Mouse (Mus musculus): ENCODE results near the gene 1700056E22Rik. TPM values are rescaled to one million over a fixed set of nuclear protein-coding genes. Genes with fewer than 3 reads are reported as not detected.

Gene 1700056E22Rik
- polyA plus RNA-seq, 1 experiment from 2014 or later = 0.94 TPM

DNA sequence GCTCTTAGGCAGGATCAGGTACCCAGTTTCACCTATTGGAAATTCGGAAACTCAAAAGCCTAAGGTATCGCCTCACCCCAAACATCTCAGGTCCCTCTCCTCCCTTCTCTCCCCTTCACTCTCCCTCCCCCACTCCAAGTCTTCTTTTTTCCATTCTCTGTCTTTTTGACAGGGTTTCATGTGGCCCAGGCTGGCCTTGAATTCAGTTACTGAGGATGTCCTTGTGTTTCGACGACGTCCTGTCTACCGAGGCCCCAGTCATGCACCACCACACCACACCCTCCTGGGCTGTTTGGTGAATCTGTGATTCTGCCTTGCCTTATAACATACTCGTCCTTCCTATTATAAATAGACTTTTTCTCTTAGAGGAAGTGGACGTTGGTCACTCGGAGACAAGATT, 13.7 kb upstream of the 1700056E22Rik start:
- Histone ChIP-seq H3K36me3 (no peaks in the 10 kb centered on the region), H3K27me3 (no peaks in the 10 kb centered on the region), H3K4me2 (replicated peaks) (no peak overlapping the region), H3K9ac (replicated peaks) (no peak overlapping the region), H3K27ac (no peak overlapping the region), H3K4me1 (replicated peaks) (peaks cover 5% of the 10 kb centered on the region; the same call in 1 of the 2 replicates), H3K4me3 (replicated peaks) (no peak overlapping the region), H3K9me3 (no peaks in the 10 kb centered on the region)
- no peak for ATAC-seq
- WGBS = 90% methylated on average over 9 of the region's 9 CpGs

DNA sequence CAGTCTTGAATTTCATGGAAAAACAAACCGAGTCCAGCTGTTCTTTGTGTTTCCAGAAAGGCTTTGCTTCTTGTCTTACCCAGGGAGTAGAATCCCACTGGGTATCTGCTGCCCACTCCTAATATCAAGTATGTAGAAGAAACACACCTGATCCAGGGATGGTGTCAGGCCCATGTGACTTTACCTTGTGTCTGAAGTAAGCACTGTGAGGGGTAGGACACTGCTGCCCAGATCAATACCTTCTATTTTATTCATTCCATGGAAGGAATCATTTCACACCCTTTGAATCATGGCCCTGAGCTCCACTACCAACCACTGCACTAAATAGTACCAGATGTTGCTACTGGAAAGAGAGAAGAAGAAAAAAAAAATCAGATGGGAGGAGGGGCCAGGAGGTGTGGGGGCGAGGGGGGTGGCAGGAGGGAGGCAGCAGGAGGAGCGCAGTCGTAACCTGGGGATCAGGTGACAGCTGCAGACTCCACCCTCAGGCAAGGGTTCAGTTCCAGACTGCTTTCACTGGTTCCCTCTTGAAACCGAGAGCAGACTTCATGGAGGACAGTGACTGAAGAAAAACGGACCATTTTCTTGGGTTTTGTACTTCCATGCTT, 12.1 kb upstream of the 1700056E22Rik start:
- Histone ChIP-seq H3K27me3 (no peaks in the 10 kb centered on the region), H3K36me3 (no peaks in the 10 kb centered on the region), H3K4me1 (replicated peaks) (peaks cover 11% of the 10 kb centered on the region), H3K4me2 (replicated peaks) (no peak overlapping the region), H3K9ac (replicated peaks) (no peak overlapping the region), H3K27ac (no peak overlapping the region), H3K4me3 (replicated peaks) (no peak overlapping the region), H3K9me3 (no peaks in the 10 kb centered on the region)
- no peak for ATAC-seq
- WGBS = 71% methylated on average over 6 of the region's 6 CpGs

DNA sequence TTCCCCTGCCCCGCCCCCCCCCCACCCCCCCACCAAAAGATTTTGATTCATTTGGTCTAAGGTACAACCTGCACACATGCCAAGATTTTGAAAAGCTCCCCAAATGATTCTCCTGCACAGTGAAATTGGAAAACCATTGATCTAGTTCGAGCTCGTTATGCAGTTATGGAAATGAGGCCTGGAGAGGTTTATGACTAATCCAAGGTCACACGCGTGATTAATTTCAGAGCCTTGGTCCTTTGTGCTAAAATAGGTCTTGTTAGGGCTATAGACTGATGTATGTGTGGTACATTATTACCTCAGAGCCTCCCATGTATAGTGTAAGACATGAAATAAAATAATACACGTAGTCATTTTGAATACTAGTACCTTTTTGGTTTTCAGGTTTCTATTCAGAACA, 9.3 kb upstream of the 1700056E22Rik start:
- WGBS = 81% methylated on average over 6 of the region's 6 CpGs
- H3K27me3 ChIP-seq = no peaks in the 10 kb centered on the region
- H3K9me3 ChIP-seq = no peaks in the 10 kb centered on the region
- H3K4me3 ChIP-seq (replicated peaks) = no peak overlapping the region
- H3K27ac ChIP-seq = no peak overlapping the region
- H3K36me3 ChIP-seq = no peaks in the 10 kb centered on the region
- no peak for ATAC-seq
- no peak overlapping the region for H3K4me2 ChIP-seq (replicated peaks)
- peaks cover 19% of the 10 kb centered on the region for H3K4me1 ChIP-seq (replicated peaks)
- no peak overlapping the region for H3K9ac ChIP-seq (replicated peaks)

DNA sequence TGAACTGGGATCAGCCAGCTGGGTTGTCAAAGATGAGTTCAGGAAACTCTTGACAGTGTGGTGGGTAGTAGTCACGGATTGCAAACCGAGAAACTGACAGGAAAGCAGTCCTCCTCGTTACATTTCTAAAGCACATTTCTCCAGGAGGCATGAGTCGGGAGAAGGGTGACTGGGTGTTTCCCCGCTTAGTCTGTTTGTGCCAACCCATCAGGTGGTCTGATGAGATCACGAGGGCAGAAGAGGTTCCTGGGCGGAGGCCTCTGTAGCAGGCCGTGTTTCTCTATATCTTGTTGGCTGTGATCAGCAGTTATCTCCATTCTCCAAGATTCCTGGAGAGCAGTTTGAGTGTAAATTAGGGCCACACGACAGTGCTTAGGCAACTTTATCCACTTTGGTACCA, 8.6 kb upstream of the 1700056E22Rik start:
- Histone ChIP-seq H3K9ac (replicated peaks) (no peak overlapping the region), H3K9me3 (no peaks in the 10 kb centered on the region), H3K4me2 (replicated peaks) (no peak overlapping the region), H3K4me1 (replicated peaks) (peaks cover 22% of the 10 kb centered on the region), H3K36me3 (no peaks in the 10 kb centered on the region), H3K27me3 (no peaks in the 10 kb centered on the region), H3K4me3 (replicated peaks) (no peak overlapping the region), H3K27ac (no peak overlapping the region)
- ATAC-seq = no peak
- WGBS = 77% methylated on average over 9 of the region's 9 CpGs

DNA sequence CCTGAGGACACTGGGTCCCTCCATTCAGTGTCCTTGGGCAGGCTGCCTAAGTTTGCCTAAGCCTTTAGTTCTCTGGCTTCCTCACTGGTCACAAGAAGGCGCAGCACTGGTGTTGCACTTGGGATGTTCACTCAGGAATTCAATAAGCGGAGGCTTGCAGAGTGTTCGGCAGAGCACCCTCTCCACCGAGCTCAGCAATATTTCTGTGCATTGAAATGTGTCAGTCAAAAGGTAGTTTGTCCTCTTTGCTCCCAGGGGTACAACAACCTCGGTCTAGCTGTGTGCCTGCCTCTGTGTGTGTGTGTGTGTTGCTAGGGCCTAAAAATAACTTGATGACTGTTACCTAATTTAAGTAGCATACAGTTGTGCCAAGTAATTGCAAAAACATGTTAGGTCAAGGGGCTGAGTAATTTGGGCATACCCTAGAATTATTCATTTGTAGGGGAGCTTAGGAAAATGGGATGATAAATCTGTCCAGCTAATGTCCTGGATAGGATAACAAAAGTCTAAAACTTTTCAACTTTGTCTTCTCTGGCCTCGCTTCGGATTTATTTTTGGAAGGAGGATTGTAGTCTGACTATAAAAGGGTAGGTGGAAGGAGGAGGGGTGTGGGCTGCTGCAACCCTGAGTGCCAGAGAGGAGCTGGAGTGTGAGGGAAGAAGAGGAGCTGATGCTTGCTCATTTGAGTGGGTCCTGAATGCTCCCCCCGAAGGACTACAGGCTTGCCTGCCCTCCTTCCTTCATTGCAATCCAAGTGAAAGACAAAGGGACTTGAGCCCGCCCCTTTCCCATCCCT, 7.9 kb upstream of the 1700056E22Rik start:
- H3K4me1 ChIP-seq (replicated peaks) = peaks cover 28% of the 10 kb centered on the region
- no peaks in the 10 kb centered on the region for H3K9me3 ChIP-seq
- H3K4me3 ChIP-seq (replicated peaks) = no peak overlapping the region
- H3K27ac ChIP-seq = no peak overlapping the region
- H3K9ac ChIP-seq (replicated peaks) = no peak overlapping the region; the same call in 1 of the 2 replicates
- no peak for ATAC-seq
- WGBS = 69% methylated on average over 9 of the region's 9 CpGs
- H3K4me2 ChIP-seq (replicated peaks) = 0 out of 2 replicates have a peak overlapping the region, but pooled peaks have one; percentile 16
- no peaks in the 10 kb centered on the region; the same call in 1 of the 2 replicates for H3K36me3 ChIP-seq
- no peaks in the 10 kb centered on the region for H3K27me3 ChIP-seq

GRCm38 (mm10) chr1:184040906-184041305, 6.8 kb upstream of the 1700056E22Rik start:
- peaks cover 38% of the 10 kb centered on the region for H3K4me1 ChIP-seq (replicated peaks)
- H3K9ac ChIP-seq (replicated peaks) = 0 out of 2 replicates have a peak overlapping the region, but pooled peaks have one; percentile 25
- H3K9me3 ChIP-seq = no peaks in the 10 kb centered on the region
- H3K27ac ChIP-seq = no peak overlapping the region
- 71% methylated on average over 1 of the region's 1 CpGs for WGBS
- ATAC-seq = no peak
- H3K4me2 ChIP-seq (replicated peaks) = 0 out of 2 replicates have a peak overlapping the region, but pooled peaks have one; percentile 7
- no peaks in the 10 kb centered on the region; the same call in 1 of the 2 replicates for H3K36me3 ChIP-seq
- no peak overlapping the region for H3K4me3 ChIP-seq (replicated peaks)
- no peaks in the 10 kb centered on the region for H3K27me3 ChIP-seq

DNA sequence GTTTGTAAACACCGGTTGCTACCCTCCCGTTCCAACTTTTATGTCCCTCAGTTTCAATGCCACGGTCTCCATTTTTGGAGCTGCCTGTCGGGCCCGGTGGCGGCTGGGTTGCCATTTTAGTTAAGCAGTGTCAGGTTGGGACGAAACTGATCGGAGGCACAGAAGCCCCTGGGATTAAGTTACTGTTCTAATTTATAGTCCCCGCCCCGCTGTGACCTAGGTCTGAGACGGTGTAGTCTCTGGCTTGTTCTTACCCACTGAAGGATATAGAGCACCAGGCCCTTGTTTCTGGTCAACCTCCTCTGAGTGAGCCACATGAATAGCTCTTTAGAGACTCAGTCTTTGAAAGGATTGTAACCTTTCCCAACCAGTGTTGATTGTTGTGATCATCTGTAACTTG, 6.1 kb upstream of the 1700056E22Rik start:
- H3K36me3 ChIP-seq = no peaks in the 10 kb centered on the region; the same call in 1 of the 2 replicates
- H3K4me3 ChIP-seq (replicated peaks) = no peak overlapping the region
- H3K4me1 ChIP-seq (replicated peaks) = peaks cover 45% of the 10 kb centered on the region
- no peak overlapping the region for H3K27ac ChIP-seq
- H3K9me3 ChIP-seq = no peaks in the 10 kb centered on the region
- ATAC-seq = no peak
- H3K9ac ChIP-seq (replicated peaks) = no peak overlapping the region
- H3K27me3 ChIP-seq = no peaks in the 10 kb centered on the region
- no peak overlapping the region for H3K4me2 ChIP-seq (replicated peaks)
- WGBS = 77% methylated on average over 11 of the region's 11 CpGs

GRCm38 (mm10) chr1:184039301-184039700, 5.2 kb upstream of the 1700056E22Rik start:
- no peaks in the 10 kb centered on the region for H3K9me3 ChIP-seq
- no peak overlapping the region for H3K4me2 ChIP-seq (replicated peaks)
- no peak for ATAC-seq
- H3K27me3 ChIP-seq = no peaks in the 10 kb centered on the region
- H3K4me3 ChIP-seq (replicated peaks) = no peak overlapping the region
- 95% methylated on average over 10 of the region's 10 CpGs for WGBS
- peaks cover 45% of the 10 kb centered on the region for H3K4me1 ChIP-seq (replicated peaks)
- no peak overlapping the region for H3K27ac ChIP-seq
- no peaks in the 10 kb centered on the region; the same call in 1 of the 2 replicates for H3K36me3 ChIP-seq
- H3K9ac ChIP-seq (replicated peaks) = no peak overlapping the region

GRCm38 (mm10) chr1:184037802-184038201, 3.7 kb upstream of the 1700056E22Rik start:
- Histone ChIP-seq H3K9me3 (no peaks in the 10 kb centered on the region), H3K27me3 (no peaks in the 10 kb centered on the region), H3K4me1 (replicated peaks) (peaks cover 49% of the 10 kb centered on the region), H3K4me3 (replicated peaks) (no peak overlapping the region), H3K27ac (no peak overlapping the region), H3K36me3 (no peaks in the 10 kb centered on the region; the same call in 1 of the 2 replicates), H3K4me2 (replicated peaks) (0 out of 2 replicates have a peak overlapping the region, but pooled peaks have one; percentile 4), H3K9ac (replicated peaks) (no peak overlapping the region)
- 95% methylated on average over 4 of the region's 4 CpGs for WGBS
- no peak for ATAC-seq

DNA sequence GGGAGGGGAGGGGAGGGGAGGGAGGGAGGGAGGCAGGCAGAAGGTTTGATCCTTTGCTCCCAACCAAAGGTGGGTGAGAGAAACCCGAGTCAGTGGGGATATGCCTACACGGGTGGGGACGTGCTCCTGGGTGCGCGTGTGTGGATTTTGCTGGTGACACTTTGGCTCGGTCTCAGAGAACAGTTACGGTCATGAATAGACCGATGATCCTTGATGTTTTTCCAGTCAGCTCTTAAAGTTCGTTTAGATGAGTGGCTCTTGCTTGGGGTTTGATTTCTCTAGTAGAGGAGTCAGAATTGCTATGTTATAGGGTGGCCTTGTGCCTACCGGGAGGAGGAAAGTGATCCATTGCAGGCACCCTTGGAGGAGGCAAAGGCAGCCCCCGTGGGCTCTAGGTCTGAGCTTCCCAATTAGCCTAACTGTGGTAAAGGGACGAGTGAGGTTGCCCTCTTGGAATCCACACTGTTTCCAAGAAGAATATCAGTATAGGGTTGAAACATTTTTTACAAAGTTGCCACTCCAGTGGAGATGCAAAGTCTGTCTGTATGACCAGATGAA, 1.3 kb upstream of the 1700056E22Rik start:
- no peaks in the 10 kb centered on the region for H3K9me3 ChIP-seq
- peak overlapping the region; percentile 77 for H3K4me2 ChIP-seq (replicated peaks)
- peak overlapping the region; percentile 67 for H3K9ac ChIP-seq (replicated peaks)
- H3K36me3 ChIP-seq = no peaks in the 10 kb centered on the region; the same call in 1 of the 2 replicates
- H3K4me3 ChIP-seq (replicated peaks) = peak overlapping the region; percentile 62
- H3K27me3 ChIP-seq = no peaks in the 10 kb centered on the region
- WGBS = 5% methylated on average over 12 of the region's 12 CpGs
- H3K4me1 ChIP-seq (replicated peaks) = peaks cover 40% of the 10 kb centered on the region
- ATAC-seq = no peak
- H3K27ac ChIP-seq = no peak overlapping the region

DNA sequence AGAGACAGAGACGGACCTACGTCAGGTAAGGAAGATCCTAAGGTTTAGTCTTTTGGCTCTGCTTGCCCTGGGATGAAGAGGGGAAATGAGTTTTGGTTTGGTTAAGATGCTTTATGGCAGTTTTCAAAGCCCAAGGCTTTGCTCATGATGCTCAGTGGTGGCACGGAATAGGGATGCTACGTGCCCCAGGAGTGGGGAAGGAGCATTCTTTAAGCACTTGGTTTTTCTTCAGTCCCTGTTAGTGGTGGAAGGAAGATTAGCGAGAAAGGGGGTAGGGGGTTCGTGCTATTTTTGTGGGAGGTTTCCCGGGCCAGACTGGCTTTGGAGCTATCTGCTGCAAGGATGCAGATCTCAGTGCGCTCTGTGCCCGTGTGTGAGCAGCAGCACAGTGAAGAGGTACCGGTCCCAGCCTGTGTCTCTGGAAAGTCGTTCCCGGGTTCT, 660 bp upstream of the 1700056E22Rik start:
- 0 out of 2 replicates have a peak, but pooled peaks have one; percentile 3 for ATAC-seq
- under 1% methylated on average over 12 of the region's 12 CpGs for WGBS
- Histone ChIP-seq H3K9me3 (no peaks in the 10 kb centered on the region), H3K27ac (peak overlapping the region; percentile 69), H3K36me3 (no peaks in the 10 kb centered on the region; the same call in 1 of the 2 replicates), H3K4me1 (replicated peaks) (peaks cover 36% of the 10 kb centered on the region), H3K27me3 (no peaks in the 10 kb centered on the region), H3K4me2 (replicated peaks) (peak overlapping the region; percentile 77), H3K4me3 (replicated peaks) (peak overlapping the region; percentile 62), H3K9ac (replicated peaks) (peak overlapping the region; percentile 67)

Measured in midbrain, embryonic 13.5 days (tissue).